Mouse (Mus musculus): ENCODE data around the gene Brcc3. TPM values are rescaled to one million over a fixed set of nuclear protein-coding genes. Genes with fewer than 3 reads are reported as not detected.

Brcc3 gene
- polyA plus RNA-seq, 1 experiment from 2014 or later = 19.5 TPM

DNA sequence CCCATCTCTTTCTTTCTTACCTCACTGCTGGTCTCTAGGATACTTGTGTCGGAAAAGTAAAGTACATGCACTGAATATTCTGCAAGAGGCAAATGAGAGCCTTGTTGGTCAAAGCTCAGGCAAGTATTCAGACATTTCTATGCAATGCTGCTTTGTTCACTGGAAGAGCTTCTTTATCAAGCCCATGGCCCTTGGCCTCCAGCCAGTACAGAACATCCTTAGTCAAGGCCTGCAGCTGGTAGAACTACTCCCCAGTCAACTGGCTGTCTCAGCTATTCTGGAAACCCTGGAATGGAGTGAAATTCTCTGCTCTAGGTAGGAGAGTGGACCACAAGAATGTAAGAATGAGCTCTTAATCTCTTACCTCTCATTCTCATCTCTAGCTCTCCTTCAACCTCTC lies 73.5 kb downstream of the Brcc3 start:
- no peak for DNase-seq
- TF ChIP-seq CTCF (IDR thresholded peaks at IDR 0.05; ENCODE audit: low read depth) = no peak
- no peak for TF ChIP-seq EP300 (IDR thresholded peaks at IDR 0.05; ENCODE audit: low read depth)
- 78% methylated on average over 1 of the region's 1 CpGs for WGBS (ENCODE audit: insufficient replicate concordance)

More for the DNA sequence above, 73.5 kb downstream of the Brcc3 start:
- Histone ChIP-seq H3K9ac (replicated peaks) (no peak overlapping the region), H3K27me3 (ENCODE audit: insufficient read depth, low read length) (no peaks in the 10 kb centered on the region), H3K4me2 (ENCODE audit: low read depth, low read length) (no peak overlapping the region), H3K27ac (ENCODE audit: low read depth) (no peak overlapping the region), H3K36me3 (replicated peaks; ENCODE audit: insufficient read depth, low read length) (no peaks in the 10 kb centered on the region), H3K4me3 (ENCODE audit: low read depth, low read length) (no peak overlapping the region), H3K4me1 (ENCODE audit: insufficient read depth) (no peaks in the 10 kb centered on the region), H3K9me3 (ENCODE audit: low read length) (no peaks in the 10 kb centered on the region)
- no peak for ATAC-seq

Other genes with a start within 250 kb of the Brcc3 start
- 25.8 and 26.4 TPM in 2 replicates for gene Fundc2, start 34.2 kb upstream of the Brcc3 start, polyA plus RNA-seq (2015; fragmentation: Nextera tagmentation; extraction: Ambion mirVana)
- gene F8, start 34.0 kb upstream of the Brcc3 start, polyA plus RNA-seq (2015; fragmentation: Nextera tagmentation; extraction: Ambion mirVana) = 4.2 and 4.8 TPM in 2 replicates
- gene Cmc4, start within 50 bp of the Brcc3 start, polyA plus RNA-seq (2015; fragmentation: Nextera tagmentation; extraction: Ambion mirVana) = 13.9 and 14.2 TPM in 2 replicates
- 2.7 and 3.3 TPM in 2 replicates for gene Mtcp1, start within 50 bp of the Brcc3 start, polyA plus RNA-seq (2015; fragmentation: Nextera tagmentation; extraction: Ambion mirVana)
- gene Vbp1, start 97.7 kb downstream of the Brcc3 start, polyA plus RNA-seq (2015; fragmentation: Nextera tagmentation; extraction: Ambion mirVana) = 61.6 and 62.9 TPM in 2 replicates
- 0.04 TPM in 1 of 2 replicates, not detected in the other for gene Rab39b, start 161.6 kb downstream of the Brcc3 start, polyA plus RNA-seq (2015; fragmentation: Nextera tagmentation; extraction: Ambion mirVana)

Data from liver, postnatal 0 days (tissue).